Mouse (Mus musculus) megakaryocyte, embryonic 14.5 days (primary cell): Measurements from ENCODE around the gene Sh3tc1. TPM values are rescaled to one million over a fixed set of nuclear protein-coding genes. Genes with fewer than 3 reads are reported as not detected.

Experiments
- H3K27me3 ChIP-seq: replicated peaks from 2 replicates; pipeline ENCODE3; 2012; ENCODE audit warnings: inconsistent platforms
- H3K36me3 ChIP-seq: replicated peaks from 2 replicates; pipeline ENCODE3; 2012; ENCODE audit warnings: low read length, inconsistent platforms, mixed read lengths
- H3K4me1 ChIP-seq: 2 replicates; pipeline ENCODE4 v1.6.1; 2012; ENCODE audit warnings: inconsistent platforms
- H3K4me3 ChIP-seq: replicated peaks from 2 replicates; pipeline ENCODE3; 2012; ENCODE audit warnings: moderate library complexity, mild to moderate bottlenecking, inconsistent platforms
- H3K9me3 ChIP-seq: 2 replicates; pipeline ENCODE4 v1.6.1; 2012; ENCODE audit warnings: inconsistent platforms
- FLI1 ChIP-seq: IDR thresholded peaks from 2 replicates; pipeline ENCODE4 v1.6.1; 2012; ENCODE audit warnings: low read length, inconsistent platforms, mixed read lengths
- GATA1 ChIP-seq: IDR thresholded peaks from 3 replicates; pipeline ENCODE4 v1.6.1; 2012; ENCODE audit warnings: mixed read lengths, low read length, inconsistent platforms, borderline replicate concordance
- polyA plus RNA-seq: library from polyadenylated mRNA; stranded (reverse); fragments of >175 nt; gene quantifications from 2 replicates; pipeline ENCODE4 v1.2.3, GENCODE M21; 2012; ENCODE audit warnings: low replicate concordance; ENCODE audit not compliant: insufficient read depth

The Sh3tc1 gene
- polyA plus RNA-seq = 1.7 and 2.6 TPM in 2 replicates

- no peak for TF ChIP-seq FLI1
- TF ChIP-seq GATA1 = no peak
- Histone ChIP-seq H3K36me3 (no peaks in the 10 kb centered on the region), H3K4me1 (peaks cover 4% of the 10 kb centered on the region; the same call in 1 of the 2 replicates), H3K27me3 (peaks cover 82% of the 10 kb centered on the region), H3K9me3 (no peaks in the 10 kb centered on the region), H3K4me3 (no peak within 1 kb of the TSS)
Measured at GRCm38 (mm10) chr5:35739536-35740278, at the start of gene Sh3tc1. Sh3tc1 (minus strand) TSS chr5:35739987.

- no peaks in the 10 kb centered on the region for H3K36me3 ChIP-seq
- no peak overlapping the region for H3K4me3 ChIP-seq
- TF ChIP-seq GATA1 (no peak), FLI1 (no peak)
- peaks cover 70% of the 10 kb centered on the region for H3K27me3 ChIP-seq
- H3K9me3 ChIP-seq = peaks cover 9% of the 10 kb centered on the region
- peaks cover 9% of the 10 kb centered on the region for H3K4me1 ChIP-seq
Measured at GRCm38 (mm10) chr5:35788719-35789118, 48.9 kb upstream of the Sh3tc1 start.

GRCm38 (mm10) chr5:35787847-35788246 is 48.1 kb upstream of the Sh3tc1 start:
- Histone ChIP-seq H3K4me3 (no peak overlapping the region), H3K9me3 (peaks cover 9% of the 10 kb centered on the region), H3K36me3 (no peaks in the 10 kb centered on the region), H3K27me3 (peaks cover 65% of the 10 kb centered on the region), H3K4me1 (peaks cover 9% of the 10 kb centered on the region)
- TF ChIP-seq GATA1 (no peak), FLI1 (no peak)

- H3K4me3 ChIP-seq = no peak overlapping the region
- no peaks in the 10 kb centered on the region for H3K36me3 ChIP-seq
- TF ChIP-seq GATA1 = no peak
- no peak for TF ChIP-seq FLI1
- H3K9me3 ChIP-seq = peaks cover 28% of the 10 kb centered on the region
- peaks cover 66% of the 10 kb centered on the region for H3K27me3 ChIP-seq
- H3K4me1 ChIP-seq = peaks cover 9% of the 10 kb centered on the region
Measured at GRCm38 (mm10) chr5:35785853-35786252, 46.1 kb upstream of the Sh3tc1 start.

GRCm38 (mm10) chr5:35782648-35783180 is 42.9 kb upstream of the Sh3tc1 start:
- TF ChIP-seq GATA1 = no peak
- no peak for TF ChIP-seq FLI1
- Histone ChIP-seq H3K27me3 (peaks cover 66% of the 10 kb centered on the region), H3K4me1 (no peaks in the 10 kb centered on the region), H3K36me3 (no peaks in the 10 kb centered on the region), H3K9me3 (peaks cover 33% of the 10 kb centered on the region), H3K4me3 (no peak overlapping the region)

- Histone ChIP-seq H3K4me1 (no peaks in the 10 kb centered on the region), H3K27me3 (peaks cover 68% of the 10 kb centered on the region), H3K9me3 (peaks cover 34% of the 10 kb centered on the region), H3K36me3 (no peaks in the 10 kb centered on the region), H3K4me3 (no peak overlapping the region)
- TF ChIP-seq FLI1 = no peak
- TF ChIP-seq GATA1 = no peak
Measured at GRCm38 (mm10) chr5:35781116-35781515, 41.3 kb upstream of the Sh3tc1 start.

- TF ChIP-seq GATA1 (no peak), FLI1 (no peak)
- Histone ChIP-seq H3K9me3 (peaks cover 4% of the 10 kb centered on the region; the same call in 1 of the 2 replicates), H3K4me1 (peaks cover 21% of the 10 kb centered on the region), H3K36me3 (no peaks in the 10 kb centered on the region), H3K4me3 (no peak overlapping the region), H3K27me3 (peaks cover 90% of the 10 kb centered on the region)
Measured at GRCm38 (mm10) chr5:35774137-35774424, 34.3 kb upstream of the Sh3tc1 start.

- TF ChIP-seq GATA1 = no peak
- TF ChIP-seq FLI1 = no peak
- peaks cover 93% of the 10 kb centered on the region for H3K27me3 ChIP-seq
- no peak overlapping the region for H3K4me3 ChIP-seq
- peaks cover 4% of the 10 kb centered on the region; the same call in 1 of the 2 replicates for H3K9me3 ChIP-seq
- H3K4me1 ChIP-seq = peaks cover 21% of the 10 kb centered on the region
- no peaks in the 10 kb centered on the region for H3K36me3 ChIP-seq
Measured at GRCm38 (mm10) chr5:35773274-35774136, 33.7 kb upstream of the Sh3tc1 start.

- Histone ChIP-seq H3K4me3 (no peak overlapping the region), H3K27me3 (peaks cover 95% of the 10 kb centered on the region), H3K4me1 (peaks cover 21% of the 10 kb centered on the region), H3K36me3 (no peaks in the 10 kb centered on the region), H3K9me3 (peaks cover 2% of the 10 kb centered on the region; the same call in 1 of the 2 replicates)
- TF ChIP-seq FLI1 = no peak
- TF ChIP-seq GATA1 = no peak
Measured at GRCm38 (mm10) chr5:35770891-35771663, 31.3 kb upstream of the Sh3tc1 start.
